Mouse (Mus musculus): ENCODE data around the gene B4galt4. TPM values are rescaled to one million over a fixed set of nuclear protein-coding genes. Genes with fewer than 3 reads are reported as not detected.
"Not testable (repeated sequence)": the region's sequence is repeated elsewhere in the genome, so short reads cannot be mapped to it uniquely, and the experiment has no call there.

Gene B4galt4
- polyA plus RNA-seq, 1 experiment = not detected

- Histone ChIP-seq H3K4me1 (ENCODE audit: control insufficient read depth, insufficient read depth, low read length) (no peaks in the 10 kb centered on the region), H3K27ac (ENCODE audit: insufficient read depth, low read depth, low read length) (no peak overlapping the region), H3K4me3 (ENCODE audit: insufficient read depth, low read depth, low read length) (no peak overlapping the region)
- no peak for TF ChIP-seq POLR2A (IDR thresholded peaks at IDR 0.05; ENCODE audit: insufficient read depth, low read depth, low read length)
- TF ChIP-seq CTCF (IDR thresholded peaks at IDR 0.05; ENCODE audit: insufficient read depth, low read depth, low read length) = no peak
- WGBS = 80% methylated on average over 6 of the region's 6 CpGs
These were observed 51.1 kb downstream of the B4galt4 start for GRCm38 (mm10) chr16:38793120-38793519.

- Histone ChIP-seq H3K27ac (ENCODE audit: insufficient read depth, low read depth, low read length) (no peak overlapping the region), H3K4me1 (ENCODE audit: control insufficient read depth, insufficient read depth, low read length) (peaks cover 3% of the 10 kb centered on the region; the same call in 1 of the 2 replicates), H3K4me3 (ENCODE audit: insufficient read depth, low read depth, low read length) (no peak overlapping the region)
- 95% methylated on average over 3 of the region's 3 CpGs for WGBS
- no peak for TF ChIP-seq CTCF (IDR thresholded peaks at IDR 0.05; ENCODE audit: insufficient read depth, low read depth, low read length)
These were observed 56.9 kb downstream of the B4galt4 start for GRCm38 (mm10) chr16:38798957-38799450.

GRCm38 (mm10) chr16:38800091-38800490, 58.0 kb downstream of the B4galt4 start, which contains the start of gene Upk1b:
Gene Upk1b (minus strand): TSS chr16:38800328.
- Histone ChIP-seq H3K4me1 (ENCODE audit: control insufficient read depth, insufficient read depth, low read length) (peaks cover 3% of the 10 kb centered on the region; the same call in 1 of the 2 replicates), H3K27ac (ENCODE audit: insufficient read depth, low read depth, low read length) (no peak within 1 kb of the TSS), H3K4me3 (ENCODE audit: insufficient read depth, low read depth, low read length) (no peak within 1 kb of the TSS)
- WGBS = 27% methylated on average over 10 of the region's 10 CpGs
- no peak for TF ChIP-seq CTCF (IDR thresholded peaks at IDR 0.05; ENCODE audit: insufficient read depth, low read depth, low read length)
- TF ChIP-seq POLR2A (IDR thresholded peaks at IDR 0.05; ENCODE audit: insufficient read depth, low read depth, low read length) = no peak

- WGBS = 84% methylated on average over 5 of the region's 5 CpGs
- H3K27ac ChIP-seq (ENCODE audit: insufficient read depth, low read depth, low read length); H3K4me1 ChIP-seq (ENCODE audit: control insufficient read depth, insufficient read depth, low read length); H3K4me3 ChIP-seq (ENCODE audit: insufficient read depth, low read depth, low read length): not testable (repeated sequence)
These were observed 65.7 kb downstream of the B4galt4 start for GRCm38 (mm10) chr16:38807796-38808195.

GRCm38 (mm10) chr16:38810196-38810595, 68.1 kb downstream of the B4galt4 start:
- WGBS = 92% methylated on average over 5 of the region's 5 CpGs
- no peak overlapping the region for H3K4me3 ChIP-seq (ENCODE audit: insufficient read depth, low read depth, low read length)
- H3K4me1 ChIP-seq (ENCODE audit: control insufficient read depth, insufficient read depth, low read length) = no peaks in the 10 kb centered on the region
- no peak overlapping the region for H3K27ac ChIP-seq (ENCODE audit: insufficient read depth, low read depth, low read length)
- TF ChIP-seq POLR2A (IDR thresholded peaks at IDR 0.05; ENCODE audit: insufficient read depth, low read depth, low read length) = no peak
- TF ChIP-seq CTCF (IDR thresholded peaks at IDR 0.05; ENCODE audit: insufficient read depth, low read depth, low read length) = no peak

GRCm38 (mm10) chr16:38812521-38812920, 70.5 kb downstream of the B4galt4 start:
- peak; percentile 63; the same call in 1 of the 2 replicates for TF ChIP-seq CTCF (IDR thresholded peaks at IDR 0.05; ENCODE audit: insufficient read depth, low read depth, low read length)
- TF ChIP-seq POLR2A (IDR thresholded peaks at IDR 0.05; ENCODE audit: insufficient read depth, low read depth, low read length) = no peak
- peaks cover 4% of the 10 kb centered on the region for H3K4me1 ChIP-seq (ENCODE audit: control insufficient read depth, insufficient read depth, low read length)
- no peak overlapping the region for H3K27ac ChIP-seq (ENCODE audit: insufficient read depth, low read depth, low read length)
- 36% methylated on average over 8 of the region's 8 CpGs for WGBS
- no peak overlapping the region for H3K4me3 ChIP-seq (ENCODE audit: insufficient read depth, low read depth, low read length)

Other genes starting within 250 kb of the B4galt4 start
- gene Timmdc1, start 219.6 kb upstream of the B4galt4 start, polyA plus RNA-seq (2012; ENCODE audit: insufficient read depth, insufficient read length, low replicate concordance, missing spikeins) = not detected in 2 replicates
- not detected in 2 replicates for gene Poglut1, start 192.0 kb upstream of the B4galt4 start, polyA plus RNA-seq (2012; ENCODE audit: insufficient read depth, insufficient read length, low replicate concordance, missing spikeins)
- gene Tmem39a, start 183.6 kb upstream of the B4galt4 start, polyA plus RNA-seq (2012; ENCODE audit: insufficient read depth, insufficient read length, low replicate concordance, missing spikeins) = not detected in 2 replicates
- gene Arhgap31, start 29.0 kb upstream of the B4galt4 start, polyA plus RNA-seq (2012; ENCODE audit: insufficient read depth, insufficient read length, low replicate concordance, missing spikeins) = not detected in 2 replicates
- not detected in 2 replicates for gene Upk1b, start 58.1 kb downstream of the B4galt4 start, polyA plus RNA-seq (2012; ENCODE audit: insufficient read depth, insufficient read length, low replicate concordance, missing spikeins)
- not detected in 2 replicates for gene 4930435E12Rik, start 86.5 kb downstream of the B4galt4 start, polyA plus RNA-seq (2012; ENCODE audit: insufficient read depth, insufficient read length, low replicate concordance, missing spikeins)
- gene Igsf11, start 150.4 kb downstream of the B4galt4 start, polyA plus RNA-seq (2012; ENCODE audit: insufficient read depth, insufficient read length, low replicate concordance, missing spikeins) = not detected in 2 replicates

Data from olfactory bulb, adult 2 months (tissue).